Mouse (Mus musculus) mature B cell (primary cell): Measurements from ENCODE around the gene Gpx7.

Source experiments
- in situ Hi-C: fragments of 300-500 bp; cut with MboI; formaldehyde crosslinking; loops from 2 replicates; pipeline ENCODE4 v1.14.3; 2019

The Gpx7 gene

DNA sequence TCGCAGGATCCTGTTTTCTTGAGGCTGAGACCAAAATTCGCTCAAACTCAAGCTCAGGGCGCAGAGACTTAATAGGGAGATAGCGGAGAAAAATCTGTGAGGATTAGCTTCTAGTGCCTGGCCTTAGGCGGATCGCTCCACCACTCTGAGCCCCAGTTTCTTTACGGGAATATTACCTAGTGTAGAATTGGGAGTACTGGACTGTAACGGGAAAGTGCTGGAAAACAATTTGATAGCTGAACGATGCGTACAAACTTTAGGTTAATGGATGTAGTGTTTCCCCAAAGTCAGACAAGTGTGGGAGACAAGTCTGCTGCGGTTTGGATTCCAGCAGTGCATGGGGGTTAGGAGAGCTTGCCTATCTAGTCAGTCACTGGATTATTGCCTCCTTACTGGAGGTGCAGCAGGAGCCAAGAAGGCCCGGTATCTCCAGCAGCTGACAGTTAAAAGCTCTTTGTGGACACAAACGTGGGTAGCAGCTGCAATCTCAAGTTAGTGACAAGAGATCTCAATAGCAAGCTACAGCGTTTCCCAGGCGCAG is at the start of gene Gpx7:
Gene Gpx7 (minus strand): TSS at position 101 of the 541 bp plus-strand sequence.
- in situ Hi-C loops = no loop called here

DNA sequence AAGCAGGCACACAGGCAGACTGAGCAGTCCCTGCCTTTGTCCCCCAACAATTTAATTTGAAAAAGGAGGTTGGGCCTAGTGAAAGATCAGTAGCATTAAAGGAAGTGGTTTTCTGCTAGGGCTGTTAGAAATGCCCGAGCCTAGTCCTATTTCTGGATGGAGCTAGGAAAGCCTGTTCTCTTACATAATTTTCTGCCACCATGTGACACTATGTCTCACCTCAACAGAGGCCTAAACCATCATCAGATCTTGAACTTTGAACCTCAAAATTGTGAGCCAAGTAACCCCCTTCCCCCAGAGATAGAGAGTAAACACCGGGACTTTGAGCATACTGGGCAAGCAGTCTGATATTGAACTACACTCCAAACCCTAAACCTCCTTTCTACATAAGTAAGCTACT is 49.3 kb upstream of the Gpx7 start:
- in situ Hi-C loops = no loop called here

DNA sequence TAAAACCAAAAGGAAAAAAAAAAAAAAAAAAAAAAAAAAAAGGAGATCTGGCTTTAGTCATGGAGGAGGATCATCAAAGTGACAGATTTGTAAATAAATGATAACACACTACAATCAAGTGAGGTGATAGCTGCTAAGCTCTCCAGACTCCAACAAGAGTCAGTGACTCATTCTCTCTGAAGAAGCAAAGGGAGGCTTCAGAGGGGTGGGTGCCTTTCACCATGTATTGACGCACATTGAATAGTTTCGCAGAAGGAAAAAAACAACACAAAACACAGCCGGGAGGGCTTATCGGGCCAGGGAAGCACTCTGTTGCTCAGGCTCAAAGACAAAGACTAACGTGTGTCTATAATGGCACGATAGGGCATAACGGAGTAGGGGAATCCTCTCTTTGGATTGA is 41.3 kb upstream of the Gpx7 start:
- in situ Hi-C loops = no loop called here

DNA sequence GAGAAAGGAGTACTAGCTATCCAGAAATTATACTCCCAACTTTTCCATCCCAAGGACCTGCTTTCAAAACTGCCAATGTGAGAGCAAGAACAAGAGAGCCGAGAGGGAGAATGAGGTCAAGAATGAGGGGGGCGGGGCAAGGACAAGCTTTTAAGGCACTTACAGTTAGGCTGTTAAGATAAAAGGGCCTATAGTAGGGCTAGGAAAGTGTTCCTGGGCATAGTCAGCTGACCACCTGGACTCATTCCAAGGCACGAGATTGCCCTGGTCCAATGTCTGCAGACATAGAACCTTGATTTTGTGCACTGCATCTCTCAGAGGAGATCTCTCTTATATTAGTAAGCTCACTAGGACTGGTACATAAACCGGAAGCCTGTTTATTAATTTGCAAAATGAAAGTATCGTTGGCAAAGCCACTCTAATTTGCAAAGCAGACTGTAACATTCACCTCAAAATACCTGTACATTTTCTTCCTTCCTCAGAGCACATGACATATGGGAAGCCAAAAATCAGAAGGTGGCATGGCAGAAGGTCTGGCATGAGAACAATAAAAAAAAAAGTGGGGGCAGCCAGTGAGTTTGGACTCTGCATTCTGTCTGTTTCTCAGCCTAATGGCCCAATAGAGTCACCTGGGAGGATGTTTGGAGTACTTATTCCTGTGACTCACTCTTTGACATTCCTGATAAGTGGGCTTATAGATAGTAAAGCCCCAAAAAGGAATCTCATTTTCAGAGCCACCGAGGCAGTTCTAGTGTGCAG is 31.5 kb upstream of the Gpx7 start:
- in situ Hi-C loops = no loop called here

DNA sequence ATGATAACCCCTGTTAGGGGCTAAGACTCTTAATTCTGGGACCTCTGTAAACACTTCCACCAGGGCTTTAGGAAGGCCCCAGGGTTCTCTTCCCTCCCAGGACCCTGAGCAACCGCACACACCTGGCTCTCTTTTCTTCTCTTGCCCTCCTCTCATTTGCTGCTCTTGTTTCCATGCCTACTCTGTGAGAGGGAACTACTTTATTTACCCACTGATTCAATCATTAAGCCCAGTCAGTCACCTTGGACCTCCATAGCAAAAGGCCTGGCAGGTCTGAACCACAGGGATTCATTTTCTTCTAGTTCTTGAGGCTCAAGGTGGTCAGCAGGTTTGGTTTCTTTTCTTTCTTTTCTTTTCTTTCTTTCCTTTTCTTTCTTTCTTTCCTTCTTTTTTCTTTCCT is 29.5 kb upstream of the Gpx7 start:
- in situ Hi-C loops = no loop called here

DNA sequence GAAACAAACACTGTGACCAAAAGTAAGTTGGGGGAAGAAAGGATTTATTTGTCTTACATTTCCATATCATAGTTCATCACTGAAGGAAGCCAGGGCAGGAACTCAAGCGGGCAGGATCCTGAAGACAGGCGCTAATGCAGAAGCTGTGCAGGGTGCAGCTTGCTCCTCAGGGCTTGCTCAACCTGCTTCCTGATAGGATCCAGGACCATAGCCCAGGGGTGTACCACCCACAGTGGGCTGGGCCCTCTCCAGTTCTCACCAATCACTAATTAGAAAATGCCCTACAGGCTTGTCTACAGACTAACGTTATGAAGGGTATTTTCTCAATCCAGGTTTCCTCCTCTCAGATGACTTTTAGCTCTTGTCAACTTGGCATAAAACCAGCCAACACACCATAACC is 28.9 kb upstream of the Gpx7 start:
- in situ Hi-C loops = no loop called here

DNA sequence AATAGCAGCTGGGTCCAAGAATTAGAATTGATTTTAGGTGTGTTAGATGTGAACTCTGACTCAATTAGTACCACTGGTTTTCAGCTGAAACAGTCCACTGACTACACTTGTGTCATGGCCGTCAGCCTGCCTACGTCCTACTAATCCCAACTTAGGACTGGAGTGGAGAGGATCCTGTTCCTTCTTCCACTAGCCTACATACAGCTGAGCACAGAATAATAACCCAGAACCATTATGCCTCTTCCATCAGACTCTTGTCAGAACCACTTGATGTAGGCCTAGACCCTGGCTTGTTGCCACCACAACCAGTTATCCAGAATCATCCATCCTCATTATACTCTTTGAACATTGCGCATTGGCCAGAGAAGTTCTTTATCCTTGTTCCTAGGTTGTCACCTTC is 28.0 kb upstream of the Gpx7 start:
- in situ Hi-C loops = no loop called here

DNA sequence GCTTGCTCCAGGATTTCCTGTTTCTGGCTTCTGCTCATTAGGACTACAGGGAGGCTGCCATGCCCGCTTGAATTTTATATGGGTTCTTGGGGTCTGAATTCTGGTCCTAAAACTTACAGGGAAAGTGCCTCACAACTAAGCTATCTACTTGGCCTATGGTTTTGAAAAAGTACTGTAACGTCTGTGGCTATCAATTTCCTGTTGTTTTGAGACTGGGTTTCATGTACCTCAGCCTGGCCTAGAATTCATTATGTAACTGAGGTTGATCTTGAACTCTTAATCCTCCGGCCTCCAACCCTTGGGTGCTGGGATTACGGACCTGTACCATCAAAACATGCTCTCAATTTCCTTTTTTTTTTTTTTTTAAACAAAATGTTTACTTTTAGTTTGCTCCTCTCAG is 27.5 kb upstream of the Gpx7 start:
- in situ Hi-C loops = no loop called here

DNA sequence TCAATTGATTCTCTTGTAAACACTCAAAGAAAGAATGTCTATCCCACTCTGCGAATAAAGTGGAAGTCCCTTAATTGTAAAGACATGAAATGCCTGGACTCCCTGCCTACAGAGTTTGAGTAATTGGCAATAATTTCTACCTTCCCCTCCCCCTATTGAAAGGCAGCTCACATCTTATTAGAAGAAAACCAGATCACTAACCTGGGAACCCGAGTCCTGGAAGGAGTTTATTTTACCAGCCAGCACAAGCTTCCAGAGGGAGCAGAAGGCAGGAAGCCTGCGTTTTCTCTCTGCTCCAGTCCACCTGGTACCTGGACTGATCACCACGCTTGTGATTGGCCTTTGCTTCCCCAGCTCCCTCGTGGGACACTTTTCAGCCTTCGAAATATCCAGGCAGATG is 26.6 kb upstream of the Gpx7 start:
- in situ Hi-C loops = no loop called here

DNA sequence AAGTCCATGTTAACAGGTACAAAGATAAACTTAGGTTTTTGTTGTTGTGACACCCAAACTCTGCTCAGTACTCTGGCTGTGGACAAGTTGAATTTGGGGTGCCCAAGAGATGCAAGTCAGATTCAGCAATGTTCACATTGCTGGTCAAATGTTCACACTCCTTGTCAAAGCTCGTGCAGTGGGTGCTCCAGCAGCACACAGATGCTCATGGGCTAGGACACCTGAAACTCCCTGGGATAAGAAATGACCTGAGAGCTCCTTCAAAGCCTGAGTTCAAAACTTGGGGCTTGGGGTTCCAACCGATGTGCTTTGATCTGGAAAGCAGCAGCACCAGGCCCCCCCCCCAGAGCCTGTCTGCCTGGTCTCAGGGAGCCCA is 24.8 kb upstream of the Gpx7 start:
- in situ Hi-C loops = no loop called here

DNA sequence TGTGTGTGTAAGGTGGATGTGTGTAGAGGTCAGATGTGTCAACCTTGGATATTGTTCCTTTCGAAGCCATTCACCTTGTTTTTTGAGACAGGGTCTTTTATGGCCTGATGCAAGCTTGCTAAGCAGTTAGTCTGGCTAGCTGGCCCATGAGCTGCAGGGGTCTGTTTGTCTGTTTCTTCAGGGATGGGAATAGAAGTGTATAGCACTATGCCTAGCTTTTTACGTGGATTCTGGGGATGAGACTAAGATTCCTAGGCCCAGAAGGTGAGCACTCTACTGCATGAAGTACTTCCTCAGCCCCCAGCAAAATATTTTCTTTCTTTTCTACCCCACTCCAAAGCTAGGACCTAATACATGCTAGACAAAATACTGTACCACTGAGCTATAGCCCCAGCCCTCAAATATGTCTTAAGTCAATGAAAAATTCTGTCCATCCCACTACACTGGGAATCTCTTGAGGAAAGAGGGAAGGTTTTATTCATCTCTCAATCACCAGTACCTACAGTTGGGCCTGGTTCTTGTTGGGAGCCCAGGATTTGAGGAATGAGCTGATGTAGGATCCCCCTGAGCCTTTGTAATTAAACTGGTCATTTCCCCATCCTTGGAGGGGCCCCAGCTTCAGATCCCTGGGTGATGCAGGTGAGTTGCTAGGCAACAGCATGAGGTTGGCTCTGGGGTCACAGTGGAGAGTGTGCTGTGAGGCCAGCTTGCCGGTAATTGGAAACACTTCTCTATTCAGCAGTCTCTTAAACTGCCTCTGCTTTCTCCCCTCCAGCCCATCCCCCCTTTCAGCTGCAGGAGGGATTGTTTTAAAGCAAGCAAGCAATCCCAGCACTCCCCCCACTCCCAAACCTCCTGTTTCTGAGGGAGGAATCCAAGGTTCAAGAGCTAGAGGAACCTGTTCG is 24.1 kb upstream of the Gpx7 start:
- in situ Hi-C loops = no loop called here

DNA sequence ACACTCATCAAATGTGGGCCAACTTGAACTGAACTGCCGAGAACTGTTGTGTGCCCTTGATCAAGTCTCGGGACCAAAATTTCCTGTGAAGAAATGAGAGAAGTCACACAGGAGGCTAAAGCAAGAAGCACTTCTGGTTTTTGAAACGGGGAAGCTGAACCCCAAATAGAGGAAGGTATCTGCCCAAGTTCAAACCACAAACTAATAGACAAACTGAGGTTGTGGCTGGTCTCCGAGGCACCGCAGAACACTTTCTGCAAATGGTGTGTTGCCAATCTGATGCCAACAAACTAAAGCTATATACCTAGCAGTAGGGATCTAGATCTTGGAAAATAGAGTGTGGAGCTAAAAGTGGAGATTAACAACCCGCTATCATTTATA is 21.6 kb upstream of the Gpx7 start:
- in situ Hi-C loops = no loop called here

DNA sequence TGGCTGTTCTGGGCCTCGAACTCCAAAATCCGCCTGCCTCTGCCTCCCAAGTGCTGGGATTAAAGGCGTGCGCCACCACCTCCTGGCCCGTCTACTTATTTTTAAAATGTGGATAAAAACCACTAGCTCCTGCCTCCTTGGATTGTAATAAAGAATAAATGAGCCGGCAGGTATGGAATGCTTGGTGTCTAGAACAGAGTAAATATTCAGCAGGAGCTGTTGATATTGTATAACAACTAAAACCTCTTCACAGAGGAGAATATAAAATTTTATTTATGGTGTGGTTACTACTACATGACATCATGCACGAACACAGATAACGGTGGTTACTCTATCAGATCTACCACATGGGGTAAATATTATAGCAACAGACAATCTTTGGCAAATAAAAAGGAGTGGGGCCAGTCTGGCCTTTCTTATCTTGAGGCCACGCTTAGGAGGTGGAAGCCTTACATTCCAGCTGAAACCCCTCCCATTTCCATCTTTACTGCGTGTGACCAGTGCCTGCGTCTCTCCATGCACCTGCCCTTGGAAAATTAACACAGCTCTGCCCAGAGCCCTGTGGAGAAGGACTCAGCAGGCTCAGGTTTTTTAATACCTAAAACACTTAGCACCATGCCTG is 21.1 kb upstream of the Gpx7 start:
- in situ Hi-C loops = no loop called here

DNA sequence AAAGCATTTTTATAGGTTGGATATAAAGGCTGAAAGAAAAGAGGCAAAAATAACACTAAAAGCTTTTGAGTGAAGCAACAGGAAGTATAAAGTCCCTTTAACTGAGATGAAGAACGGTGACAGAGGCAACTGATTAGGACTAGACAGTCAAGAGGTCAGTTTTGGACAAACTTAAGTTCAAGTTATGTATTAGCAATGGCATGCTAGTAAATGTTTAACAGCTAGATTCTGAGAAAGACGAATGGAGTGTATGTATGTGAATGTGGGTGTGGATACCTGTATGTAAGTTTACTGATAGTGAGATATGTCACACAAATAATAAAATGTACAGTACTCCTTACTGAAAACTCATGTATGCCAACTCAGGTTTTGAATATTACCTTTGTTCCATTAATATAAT is 17.8 kb upstream of the Gpx7 start:
- in situ Hi-C loops = no loop called here

DNA sequence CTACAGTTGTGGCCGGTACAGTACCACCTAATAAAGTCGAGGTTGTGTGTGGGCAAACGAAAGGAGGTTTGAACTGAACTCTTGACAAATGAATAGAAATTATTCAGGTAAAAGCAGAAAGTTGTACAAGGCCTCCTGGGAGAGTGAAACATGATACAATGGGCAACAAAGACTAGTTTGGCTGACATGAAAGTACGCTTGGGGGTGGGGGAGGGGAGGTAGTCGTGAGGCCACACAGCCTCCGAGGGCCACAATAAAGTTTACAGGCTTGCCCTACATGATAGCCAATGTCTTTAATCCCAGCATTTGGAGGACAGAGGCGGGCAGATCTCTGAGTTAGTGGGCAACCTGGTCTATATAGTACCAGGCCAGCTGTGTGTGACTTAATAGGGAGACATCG is 860 bp upstream of the Gpx7 start:
- in situ Hi-C loops = no loop called here

DNA sequence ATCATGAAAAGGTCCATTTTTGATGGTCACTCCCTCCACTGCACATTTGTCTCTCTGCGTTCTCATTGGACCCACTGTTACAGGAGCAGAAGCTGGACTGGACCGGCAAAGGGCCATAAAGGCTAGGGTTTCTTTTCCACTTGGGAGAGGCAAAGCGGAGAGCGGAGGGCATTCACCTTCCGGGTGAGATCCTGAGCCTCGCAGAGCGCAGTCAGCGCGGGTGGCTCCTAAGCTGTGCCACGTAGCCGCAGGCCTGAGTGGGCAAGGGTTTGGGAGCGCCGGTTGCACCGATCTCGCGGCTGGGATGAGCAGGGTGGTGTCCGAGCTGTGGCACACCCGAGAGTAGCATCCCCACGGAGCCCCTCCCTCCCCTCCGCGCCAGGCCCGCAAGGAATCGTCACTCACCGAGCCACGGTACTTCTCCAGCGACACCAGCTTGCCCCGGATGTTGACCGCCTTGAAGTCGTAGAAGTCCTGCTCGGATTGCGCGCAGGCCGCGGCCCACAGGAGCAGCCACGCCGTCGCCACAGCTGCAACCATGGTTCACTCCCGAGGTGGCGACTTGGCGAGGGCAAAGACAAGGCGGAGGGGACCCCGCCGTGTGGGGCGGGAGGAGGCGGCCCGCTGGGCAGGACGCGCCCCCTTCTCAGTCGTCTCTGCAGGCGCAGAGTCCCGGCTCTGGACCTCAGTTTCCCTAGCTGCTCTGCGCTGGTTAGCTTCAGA is 462 bp downstream of the Gpx7 start:
- in situ Hi-C loops = no loop called here

DNA sequence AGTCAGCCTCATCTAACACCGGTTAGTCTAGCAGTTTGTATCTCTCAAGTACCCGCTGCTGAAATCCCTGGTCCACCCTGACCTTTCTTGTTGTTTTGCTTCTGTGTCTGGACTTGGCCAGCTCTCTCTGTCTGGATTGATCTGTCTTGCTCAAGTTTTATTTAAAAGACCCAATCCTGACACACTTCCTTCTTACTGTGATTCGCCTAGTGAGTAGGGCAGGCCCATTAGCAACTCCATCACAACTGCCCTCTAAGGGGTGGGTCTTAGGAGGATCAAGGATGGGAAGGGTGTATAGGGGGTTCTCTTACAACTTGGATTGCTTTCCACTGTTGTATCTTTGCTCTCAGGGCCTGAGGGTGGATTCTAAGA is 1.0 kb downstream of the Gpx7 start:
- in situ Hi-C loops = no loop called here

DNA sequence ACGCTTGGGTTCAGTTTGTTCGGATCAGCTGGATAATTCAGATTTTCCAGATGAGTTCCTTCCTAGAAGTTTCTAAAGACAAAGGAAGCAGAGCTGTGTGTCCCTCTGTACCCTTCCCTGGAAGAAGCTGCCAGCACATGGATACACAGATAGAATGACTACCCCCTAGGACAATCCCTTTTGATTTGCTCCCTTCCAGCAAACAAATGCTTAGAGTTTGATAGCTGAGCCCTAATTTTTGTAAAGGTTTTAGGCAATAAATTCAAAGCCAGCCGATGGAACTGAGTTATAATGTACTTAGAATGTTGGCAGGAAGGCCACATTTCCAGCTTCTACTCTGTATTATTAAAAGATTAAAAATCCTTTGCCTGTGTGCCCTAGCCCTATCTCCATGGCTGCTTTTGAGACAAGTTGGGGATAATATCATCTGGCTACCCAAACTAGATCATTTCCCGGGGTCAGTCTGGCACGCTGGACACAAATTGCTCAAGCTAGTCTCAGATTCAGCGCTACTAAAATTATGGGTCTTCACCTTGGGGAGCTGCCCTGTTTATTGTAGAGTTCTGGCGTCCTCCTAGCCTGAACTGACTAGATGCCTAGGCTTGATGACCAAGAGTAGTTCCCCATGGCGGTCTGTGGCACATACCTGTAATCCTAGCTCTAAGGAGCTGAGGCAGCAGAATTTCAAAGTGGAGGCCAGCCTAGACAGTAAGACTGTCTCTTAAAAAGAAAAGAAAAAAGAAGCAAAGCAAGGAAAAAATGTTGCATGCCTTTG is 2.7 kb downstream of the Gpx7 start:
- in situ Hi-C loops = no loop called here

DNA sequence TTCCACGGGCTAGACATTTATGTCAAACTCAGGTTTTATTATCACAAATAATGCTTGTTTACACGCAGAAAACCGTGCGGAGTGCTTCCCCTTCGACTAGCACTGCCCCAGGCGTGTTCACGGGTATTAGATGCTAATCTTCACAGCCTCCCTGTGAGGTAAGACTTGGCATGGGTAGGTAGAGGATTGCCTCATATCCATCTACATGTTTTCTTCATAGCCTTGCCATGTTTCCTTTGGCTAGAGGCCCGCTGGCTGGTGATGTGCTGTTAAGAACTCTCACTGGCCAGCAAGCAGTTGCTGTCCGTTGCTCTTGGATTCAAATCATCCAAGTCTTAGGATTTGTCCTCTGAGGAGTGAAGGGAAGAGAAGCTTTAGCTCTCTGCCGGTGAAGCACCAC is 6.4 kb downstream of the Gpx7 start:
- in situ Hi-C loops = no loop called here

DNA sequence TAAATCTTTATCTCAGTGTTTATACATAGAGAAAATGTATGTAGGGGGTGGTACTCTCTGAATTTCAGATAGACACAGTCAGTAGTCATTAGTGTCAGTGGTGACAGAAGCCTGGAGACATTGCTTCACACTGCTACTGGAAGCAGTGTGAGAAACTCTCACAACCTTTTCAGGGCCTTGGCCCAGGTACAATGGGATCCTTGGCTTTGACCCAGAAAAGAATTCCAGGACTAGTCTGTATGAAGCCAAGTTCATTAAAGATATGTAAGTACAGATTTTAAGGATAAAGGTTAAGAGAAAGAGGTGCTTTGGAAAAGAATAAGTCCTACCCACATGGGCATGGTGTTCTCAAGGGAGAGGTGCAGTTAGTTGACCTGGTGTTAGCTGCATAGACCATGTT is 12.5 kb downstream of the Gpx7 start:
- in situ Hi-C loops = no loop called here

DNA sequence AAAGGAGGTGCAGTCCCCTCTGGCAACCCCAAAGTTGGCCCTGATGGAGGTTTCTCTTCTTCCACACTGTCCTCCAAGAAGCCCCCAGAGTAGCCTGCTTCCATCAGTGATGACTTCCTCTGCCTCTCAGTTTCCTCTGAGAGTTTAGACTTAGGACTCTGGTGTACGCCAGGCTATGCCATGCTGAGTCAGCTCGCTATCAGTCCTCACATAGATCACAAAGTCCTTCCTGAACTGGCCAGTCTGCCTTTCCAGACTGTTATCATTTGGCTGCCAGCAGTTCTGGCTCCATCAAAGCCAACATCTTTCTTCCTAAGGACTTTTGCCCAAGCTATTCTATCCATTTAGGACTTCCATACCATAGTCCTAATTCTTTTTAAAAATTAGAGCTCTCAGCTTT is 14.2 kb downstream of the Gpx7 start:
- in situ Hi-C loops = no loop called here
